Mouse (Mus musculus) stomach, postnatal 0 days (tissue): Measurements from ENCODE around the gene Mis18bp1. TPM values are rescaled to one million over a fixed set of nuclear protein-coding genes. Genes with fewer than 3 reads are reported as not detected.
A peak's percentile ranks its signal among the peaks of the same experiment; 100 is the strongest.

Experiments used
- ATAC-seq: fragments of 200-750 bp; cut with Nextera tagmentation; 2 replicates; pipeline ENCODE4 v1.8.0; 2017; ENCODE audit not compliant: low FRiP score, low TSS enrichment
- DNase-seq: peaks from one replicate; pipeline ENCODE4 v3.0.0-alpha.2; 2016; ENCODE audit warnings: low spot score
- H3K27ac ChIP-seq: fragments of 300-500 bp; sonication (generic); replicated peaks from 2 replicates; pipeline ENCODE4 v1.5.1; 2014; ENCODE audit warnings: mild to moderate bottlenecking, control low read depth
- H3K27me3 ChIP-seq: fragments of 300-500 bp; sonication (generic); 2 replicates; pipeline ENCODE4 v1.6.1; 2014; ENCODE audit warnings: low read length; ENCODE audit not compliant: control insufficient read depth, insufficient read depth
- H3K36me3 ChIP-seq: fragments of 300-500 bp; sonication (generic); 2 replicates; pipeline ENCODE4 v1.6.1; 2014; ENCODE audit warnings: low read length, mixed read lengths; ENCODE audit not compliant: control insufficient read depth, insufficient read depth
- H3K4me1 ChIP-seq: fragments of 300-500 bp; sonication (generic); replicated peaks from 2 replicates; pipeline ENCODE4 v1.6.1; 2014; ENCODE audit warnings: antibody characterized with exemption; ENCODE audit not compliant: control insufficient read depth, insufficient read depth
- H3K4me2 ChIP-seq: fragments of 300-500 bp; sonication (generic); replicated peaks from 2 replicates; pipeline ENCODE4 v1.6.1; 2014; ENCODE audit warnings: low read depth, mild to moderate bottlenecking, control low read depth, moderate library complexity
- H3K4me3 ChIP-seq: fragments of 300-500 bp; sonication (generic); 2 replicates; pipeline ENCODE4 v1.5.1; 2014; ENCODE audit warnings: low read depth, low read length, control low read depth
- H3K9ac ChIP-seq: fragments of 300-500 bp; sonication (generic); 2 replicates; pipeline ENCODE4 v1.6.1; 2014; ENCODE audit warnings: mild to moderate bottlenecking, low read length, control low read depth, mixed read lengths
- H3K9me3 ChIP-seq: fragments of 300-500 bp; sonication (generic); 2 replicates; pipeline ENCODE4 v1.6.1; 2016; ENCODE audit warnings: low read length; ENCODE audit not compliant: control insufficient read depth
- CTCF ChIP-seq: IDR thresholded peaks from 2 replicates; pipeline ENCODE4 v1.5.1; 2016; ENCODE audit warnings: antibody characterized with exemption, low read depth, mild to moderate bottlenecking, moderate library complexity
- EP300 ChIP-seq: optimal IDR thresholded peaks from 2 replicates; pipeline ENCODE3; 2016; ENCODE audit warnings: antibody characterized with exemption
- WGBS: fragments of 180-500 bp; shearing (Covaris S2); extraction: QIAGEN DNeasy Blood & Tissue Kit; methylation state at CpG from one replicate; pipeline ENCODE4 v1.1.7; 2014; 5-methylcytosine and 5-hydroxymethylcytosine counted together
- polyA plus RNA-seq: library from polyadenylated mRNA; unstranded; fragments of >200 nt; fragmentation: Nextera tagmentation; extraction: Ambion mirVana; gene quantifications from 2 replicates; pipeline ENCODE4 v1.2.1, GENCODE M21; 2015

Mis18bp1 gene
- 10.0 and 12.6 TPM in 2 replicates for polyA plus RNA-seq

- H3K9me3 ChIP-seq = no peaks in the 10 kb centered on the region
- ATAC-seq (peak; percentile 100), DNase-seq (peak; percentile 97)
- TF ChIP-seq CTCF (0 out of 2 replicates have a peak, but pooled peaks have one; percentile 1), EP300 (peak; percentile 24)
- H3K27me3 ChIP-seq = no peaks in the 10 kb centered on the region
- no peaks in the 10 kb centered on the region for H3K4me1 ChIP-seq
- H3K9ac ChIP-seq = peak within 1 kb of the TSS; percentile 74
- under 1% methylated on average over 70 of the region's 70 CpGs for WGBS
- H3K27ac ChIP-seq = peak within 1 kb of the TSS; percentile 96
- peak within 1 kb of the TSS; percentile 56 for H3K4me2 ChIP-seq
- H3K4me3 ChIP-seq = peak within 1 kb of the TSS; percentile 70
- no peaks in the 10 kb centered on the region for H3K36me3 ChIP-seq
Observed at GRCm38 (mm10) chr12:65172021-65172951, at the start of gene Mis18bp1. Mis18bp1 (minus strand) TSS chr12:65172604.

GRCm38 (mm10) chr12:65216404-65216840, 44.0 kb upstream of the Mis18bp1 start:
- no peak overlapping the region for H3K27ac ChIP-seq
- 65% methylated on average over 6 of the region's 6 CpGs for WGBS

GRCm38 (mm10) chr12:65206431-65206830, 34.0 kb upstream of the Mis18bp1 start:
- Histone ChIP-seq H3K27ac (no peak overlapping the region), H3K4me1 (no peaks in the 10 kb centered on the region), H3K27me3 (no peaks in the 10 kb centered on the region), H3K36me3 (no peaks in the 10 kb centered on the region), H3K4me3 (no peak overlapping the region), H3K9me3 (no peaks in the 10 kb centered on the region), H3K9ac (no peak overlapping the region), H3K4me2 (no peak overlapping the region)
- 71% methylated on average over 1 of the region's 1 CpGs for WGBS
- DNase-seq (no peak), ATAC-seq (no peak)
- TF ChIP-seq CTCF (no peak), EP300 (no peak)

More at GRCm38 (mm10) chr12:65216404-65216840, 44.0 kb upstream of the Mis18bp1 start:
- H3K9ac ChIP-seq = no peak overlapping the region
- TF ChIP-seq EP300 (no peak), CTCF (no peak)
- no peak overlapping the region for H3K4me3 ChIP-seq
- H3K4me2 ChIP-seq = no peak overlapping the region
- ATAC-seq = no peak
- no peaks in the 10 kb centered on the region for H3K36me3 ChIP-seq
- no peaks in the 10 kb centered on the region for H3K9me3 ChIP-seq
- H3K27me3 ChIP-seq = no peaks in the 10 kb centered on the region
- no peaks in the 10 kb centered on the region for H3K4me1 ChIP-seq
- DNase-seq = no peak

GRCm38 (mm10) chr12:65201812-65202211, 29.4 kb upstream of the Mis18bp1 start:
- DNase-seq = no peak
- H3K4me1 ChIP-seq = no peaks in the 10 kb centered on the region
- H3K4me3 ChIP-seq = no peak overlapping the region
- no peak overlapping the region for H3K9ac ChIP-seq
- no peak overlapping the region for H3K4me2 ChIP-seq
- WGBS = 95% methylated on average over 2 of the region's 2 CpGs
- no peak overlapping the region for H3K27ac ChIP-seq
- TF ChIP-seq CTCF (no peak), EP300 (no peak)
- no peaks in the 10 kb centered on the region for H3K27me3 ChIP-seq
- ATAC-seq = no peak
- no peaks in the 10 kb centered on the region for H3K36me3 ChIP-seq
- H3K9me3 ChIP-seq = no peaks in the 10 kb centered on the region

GRCm38 (mm10) chr12:65194003-65194530, 21.7 kb upstream of the Mis18bp1 start:
- no peaks in the 10 kb centered on the region for H3K27me3 ChIP-seq
- ATAC-seq (no peak), DNase-seq (no peak)
- no peaks in the 10 kb centered on the region for H3K36me3 ChIP-seq
- H3K9me3 ChIP-seq = no peaks in the 10 kb centered on the region
- TF ChIP-seq EP300 = no peak
- no peak for TF ChIP-seq CTCF
- H3K4me1 ChIP-seq = no peaks in the 10 kb centered on the region
- no peak overlapping the region for H3K4me3 ChIP-seq
- no peak overlapping the region for H3K4me2 ChIP-seq
- WGBS = 55% methylated on average over 5 of the region's 5 CpGs
- no peak overlapping the region for H3K27ac ChIP-seq
- no peak overlapping the region for H3K9ac ChIP-seq

GRCm38 (mm10) chr12:65189213-65189612, 16.8 kb upstream of the Mis18bp1 start:
- Histone ChIP-seq H3K4me1 (no peaks in the 10 kb centered on the region), H3K36me3 (no peaks in the 10 kb centered on the region), H3K4me2 (no peak overlapping the region), H3K9ac (no peak overlapping the region), H3K27me3 (no peaks in the 10 kb centered on the region), H3K27ac (no peak overlapping the region), H3K9me3 (no peaks in the 10 kb centered on the region), H3K4me3 (no peak overlapping the region)
- no peak for DNase-seq
- no peak for ATAC-seq
- TF ChIP-seq EP300 = no peak
- no peak for TF ChIP-seq CTCF
- 66% methylated on average over 2 of the region's 2 CpGs for WGBS
